9 mouse cellular contexts compared by ENCODE assay signal in the genomic region with DNA sequence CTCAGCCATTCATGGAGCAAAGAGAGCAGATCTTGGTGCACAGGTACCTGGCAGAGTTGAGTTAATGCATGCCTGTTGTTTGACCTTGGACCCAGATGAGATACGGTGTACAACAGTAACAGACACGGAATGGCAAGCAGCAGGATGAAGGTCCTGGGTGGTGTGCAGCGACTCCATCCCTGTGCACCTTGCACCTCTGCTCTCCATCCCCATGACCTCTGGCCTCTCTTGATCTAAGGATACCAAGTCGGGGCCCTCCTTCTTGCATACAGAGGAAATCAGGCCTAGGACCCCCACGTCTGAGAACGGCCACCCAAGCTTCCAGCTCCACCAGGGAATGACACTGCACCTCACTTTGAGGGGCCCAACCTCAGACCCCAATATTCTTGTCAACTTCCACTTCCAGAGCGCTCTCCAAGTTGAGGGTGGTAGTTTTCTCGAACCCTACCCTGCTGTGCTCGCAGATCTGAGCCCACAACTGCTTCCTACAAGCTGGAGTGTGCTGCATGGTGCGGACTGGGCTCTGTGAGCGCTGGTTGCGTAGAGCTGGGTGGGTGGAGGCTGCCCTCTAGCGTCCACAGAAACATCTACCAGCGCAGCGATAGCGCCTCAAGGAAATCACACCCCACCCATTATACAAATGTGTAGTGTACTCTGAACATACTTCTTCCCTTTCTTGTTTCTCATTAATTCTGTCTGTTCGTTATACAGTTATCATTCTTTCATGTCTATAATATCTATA. TPM values are rescaled to one million over a fixed set of nuclear protein-coding genes. Genes with fewer than 3 reads are reported as not detected.
A peak's percentile ranks its signal among the peaks of the same experiment; 100 is the strongest.
DNase-seq lines count a peak whose midpoint lies in the region; ATAC-seq and TF ChIP-seq lines count a peak whose summit lies in the region.
"Had no signal": no experiment of that assay in that cellular context is flagged by ENCODE, and none has a peak within 500 bp of the region (broad histone marks: within the 10 kb centered on the region; RNA-seq: fewer than 3 reads in every experiment).

No protein-coding gene starts in this region.

- H3K36me3 ChIP-seq in forebrain, embryonic 13.5 days (ENCODE audit: poor library complexity, severe bottlenecking): peaks cover 28% of the 10 kb centered on the region
- 0 out of 2 replicates have a peak, but pooled peaks cover 7% of the 10 kb centered on the region for H3K36me3 ChIP-seq in lung, embryonic 14.5 days (ENCODE audit: insufficient read depth)

- no peak overlapping the region for H3K9ac ChIP-seq in forebrain, embryonic 13.5 days
- no peak overlapping the region; the same call in 1 of the 2 replicates for H3K9ac ChIP-seq in lung, embryonic 14.5 days
- H3K9ac ChIP-seq: liver, embryonic 15.5 days had no signal

- DNase-seq in ES-CJ7 (ENCODE audit: low read depth, low spot score): peak; percentile 87
- DNase-seq in c-Kit-positive CD71-positive TER-119-negative erythroid progenitor cells, embryonic 14.5 days (ENCODE audit: low read depth): peak; percentile 53
- peak; percentile 75 for DNase-seq in heart, postnatal 10 days
- peak; percentile 81 to 85 for DNase-seq in kidney, postnatal 4 days
- peak; percentile 87 for DNase-seq in lung, embryonic 14.5 days
- peak; percentile 48 for DNase-seq in ovary, postnatal 14 days (ENCODE audit: low spot score)
- DNase-seq in thymus, postnatal 0 days (ENCODE audit: low spot score): peak; percentile 81

- ATAC-seq in forebrain, embryonic 13.5 days: peak; percentile 75
- ATAC-seq in lung, embryonic 14.5 days (ENCODE audit: insufficient read depth): peak; percentile 85; the same call in 1 of the 2 replicates

- H3K27ac ChIP-seq in forebrain, embryonic 13.5 days: no peak overlapping the region
- no peak overlapping the region for H3K27ac ChIP-seq in lung, embryonic 14.5 days (ENCODE audit: low read depth)
- H3K27ac ChIP-seq: liver, embryonic 15.5 days had no signal

- intact Hi-C loops in heart, postnatal 10 days (cut with DNase I): loop anchor here (1.0 kb wide), 1 partner anchor 38 kb away; no protein-coding TSS in a partner anchor

- TF ChIP-seq CTCF in lung, embryonic 14.5 days (IDR thresholded peaks at IDR 0.05; ENCODE audit: low read depth): peak; percentile 88

- no peak overlapping the region for H3K4me2 ChIP-seq in forebrain, embryonic 13.5 days
- no peak overlapping the region for H3K4me2 ChIP-seq in lung, embryonic 14.5 days
- H3K4me2 ChIP-seq: liver, embryonic 15.5 days had no signal

- no peaks in the 10 kb centered on the region for H3K9me3 ChIP-seq in forebrain, embryonic 13.5 days (replicated peaks)
- no peaks in the 10 kb centered on the region for H3K9me3 ChIP-seq in lung, embryonic 14.5 days (ENCODE audit: low read depth, low read length)
- H3K9me3 ChIP-seq: liver, embryonic 15.5 days had no signal

- no peak overlapping the region for H3K4me3 ChIP-seq in forebrain, embryonic 13.5 days
- no peak overlapping the region for H3K4me3 ChIP-seq in lung, embryonic 14.5 days (ENCODE audit: low read depth, low read length)
- H3K4me3 ChIP-seq: liver, embryonic 15.5 days had no signal

- 26% methylated on average over 17 of the region's 17 CpGs for WGBS in forebrain, embryonic 13.5 days
- 25% methylated on average over 17 of the region's 17 CpGs for WGBS in lung, embryonic 14.5 days

- 0 out of 2 replicates have a peak, but pooled peaks cover 4% of the 10 kb centered on the region for H3K4me1 ChIP-seq in forebrain, embryonic 13.5 days
- no peaks in the 10 kb centered on the region for H3K4me1 ChIP-seq in lung, embryonic 14.5 days (ENCODE audit: insufficient read depth)

- no peaks in the 10 kb centered on the region for H3K27me3 ChIP-seq in forebrain, embryonic 13.5 days
- H3K27me3 ChIP-seq in lung, embryonic 14.5 days (ENCODE audit: insufficient read depth, low read length): no peaks in the 10 kb centered on the region
- H3K27me3 ChIP-seq: liver, embryonic 15.5 days had no signal

RNA-seq across cellular contexts. Expression of gene Zfp3, which starts 13.0 kb away (rescaled TPM):
- 11.5 and 13.4 TPM in 2 replicates for polyA plus RNA-seq in forebrain, embryonic 13.5 days (2015; fragmentation: Nextera tagmentation; extraction: Ambion mirVana)
- total RNA-seq in heart, postnatal 10 days (2021): 10 to 100 TPM; 10.6 to 11.2 TPM
- 4.0 and 4.2 TPM in 2 replicates for polyA plus RNA-seq in lung, embryonic 14.5 days (2014; fragmentation: Nextera tagmentation; extraction: Ambion mirVana)
- 7.2 and 7.6 TPM in 2 replicates for polyA plus RNA-seq in thymus, postnatal 0 days (2015; fragmentation: Nextera tagmentation; extraction: Ambion mirVana)

RNA-seq across cellular contexts. Expression of gene Scimp, which starts 35.4 kb away (rescaled TPM):
- polyA plus RNA-seq in forebrain, embryonic 13.5 days (2015; fragmentation: Nextera tagmentation; extraction: Ambion mirVana): not detected in 2 replicates
- total RNA-seq in heart, postnatal 10 days (2021): not detected
- not detected in 2 replicates for polyA plus RNA-seq in lung, embryonic 14.5 days (2014; fragmentation: Nextera tagmentation; extraction: Ambion mirVana)
- polyA plus RNA-seq in thymus, postnatal 0 days (2015; fragmentation: Nextera tagmentation; extraction: Ambion mirVana): 2.1 and 3.1 TPM in 2 replicates
